Mouse (Mus musculus): ENCODE data around the gene Mttp.
A peak's percentile ranks its signal among the peaks of the same experiment; 100 is the strongest.

DNA sequence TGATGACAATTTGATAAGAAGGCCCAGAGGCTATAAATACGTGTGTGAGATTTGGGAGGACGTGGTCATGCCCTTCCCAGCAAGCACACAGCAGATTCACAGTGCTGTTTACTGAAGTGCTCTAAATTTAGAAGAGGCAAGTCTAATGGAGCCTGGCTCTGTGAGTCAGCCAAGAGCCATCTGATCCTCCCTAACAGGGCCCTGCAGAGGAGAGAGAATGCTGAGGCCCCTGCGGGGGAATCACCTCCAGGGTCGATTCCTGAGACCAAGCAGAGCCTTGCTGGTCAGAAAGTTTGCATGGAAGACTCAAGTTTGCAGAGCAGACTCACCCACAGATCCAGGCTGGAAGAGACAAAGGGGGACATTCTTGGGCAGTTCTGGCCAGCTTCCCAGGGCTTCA, 90.8 kb downstream of the Mttp start:
- TF ChIP-seq CTCF (IDR thresholded peaks at IDR 0.05; ENCODE audit: borderline replicate concordance, insufficient read depth, low read length) (no peak), POLR2A (IDR thresholded peaks at IDR 0.05; ENCODE audit: low read depth, low read length) (0 out of 2 replicates have a peak, but pooled peaks have one; percentile 23)

Measured in embryonic fibroblast, embryonic 13.5 days (primary cell).